Mouse (Mus musculus): ENCODE measurements at regions not wholly inside any gene's neighbourhood (a gene's known extent, or its start where the extent isn't known, plus 50 kb on each side); places are given as distances from the start of the nearest gene placed in this dataset.
"Not testable (repeated sequence)": the region's sequence is repeated elsewhere in the genome, so short reads cannot be mapped to it uniquely, and the experiment has no call there.

DNA sequence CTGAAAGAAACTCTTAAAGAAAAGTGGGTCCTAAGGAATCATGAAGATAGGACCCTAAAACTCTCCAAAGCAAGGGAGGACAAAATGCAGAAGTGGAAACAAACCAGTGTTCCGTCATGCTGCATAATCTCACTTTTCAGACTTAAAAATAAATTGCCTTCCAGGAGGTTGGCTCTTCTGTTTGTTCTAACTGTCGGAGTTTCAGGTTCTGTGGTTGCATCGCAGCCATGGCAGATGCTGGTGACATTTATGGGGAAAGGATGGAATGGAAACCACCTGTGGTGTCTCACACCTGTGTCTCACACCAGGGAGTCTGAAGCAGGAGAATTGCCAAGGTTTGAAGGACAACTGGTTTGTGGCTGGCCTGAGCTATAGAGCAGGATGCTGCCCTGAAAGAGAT is 50.9 kb upstream of the Hivep1 start:
- DNase-seq = no peak

DNA sequence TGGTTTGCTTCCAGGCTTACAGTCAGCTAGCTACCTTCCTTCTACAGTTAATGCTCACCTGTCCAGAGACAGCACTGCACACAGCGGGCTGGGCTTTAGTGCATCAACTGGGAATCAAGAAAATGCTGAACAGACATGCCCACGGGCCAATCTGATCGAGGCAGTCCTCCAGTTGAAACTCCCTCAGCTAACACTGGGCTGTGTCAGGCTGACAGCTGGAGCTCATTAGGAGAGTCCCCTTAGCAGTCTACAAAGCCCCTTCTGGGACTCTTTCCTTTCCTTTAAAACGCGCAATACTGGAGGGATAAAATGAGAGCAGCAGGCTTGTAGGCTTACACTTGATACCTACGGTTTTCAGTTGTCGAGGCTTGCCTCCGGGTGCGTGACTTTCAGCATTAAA is 53.9 kb upstream of the Hivep1 start:
- DNase-seq = peak; percentile 37 to 55

DNA sequence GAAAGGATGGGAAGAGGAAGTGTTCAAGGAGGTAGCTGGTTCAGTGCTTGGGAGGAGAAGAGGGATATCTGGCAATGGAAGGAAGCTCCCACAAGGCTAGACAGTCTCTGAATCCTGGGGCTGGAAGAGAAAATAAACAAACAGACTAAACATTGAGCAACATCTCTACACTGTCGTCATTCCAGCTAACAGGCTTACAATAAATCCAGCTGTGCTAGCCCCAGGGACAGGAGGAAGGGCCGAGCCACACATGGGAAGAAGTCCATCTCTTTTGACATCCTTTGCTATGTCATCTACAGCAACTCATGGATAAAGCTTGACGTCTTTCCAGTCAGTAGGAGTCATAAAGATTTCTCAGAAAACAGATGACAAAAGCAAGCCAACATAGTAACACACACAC is 57.7 kb upstream of the Hivep1 start:
- DNase-seq = no peak

DNA sequence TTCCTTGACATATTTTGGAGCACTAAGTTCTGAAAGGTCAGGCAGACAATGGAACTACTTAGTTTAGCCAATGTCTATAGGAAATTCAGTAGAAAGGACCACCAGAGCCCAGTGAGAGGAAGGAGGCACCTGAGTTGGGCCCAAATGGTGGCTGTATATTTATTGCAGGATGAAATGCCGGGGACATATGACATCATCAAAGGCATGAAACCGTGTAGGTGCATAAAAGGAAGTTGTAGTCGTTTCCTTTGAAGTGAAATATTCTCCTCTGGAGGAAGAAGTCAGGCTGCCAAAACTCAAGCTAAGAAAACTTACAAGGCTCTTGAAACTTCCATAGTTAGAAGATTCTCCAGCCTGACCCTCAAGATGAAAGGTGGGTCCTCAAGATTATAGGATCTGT is 75.9 kb upstream of the Hivep1 start:
- no peak for DNase-seq

DNA sequence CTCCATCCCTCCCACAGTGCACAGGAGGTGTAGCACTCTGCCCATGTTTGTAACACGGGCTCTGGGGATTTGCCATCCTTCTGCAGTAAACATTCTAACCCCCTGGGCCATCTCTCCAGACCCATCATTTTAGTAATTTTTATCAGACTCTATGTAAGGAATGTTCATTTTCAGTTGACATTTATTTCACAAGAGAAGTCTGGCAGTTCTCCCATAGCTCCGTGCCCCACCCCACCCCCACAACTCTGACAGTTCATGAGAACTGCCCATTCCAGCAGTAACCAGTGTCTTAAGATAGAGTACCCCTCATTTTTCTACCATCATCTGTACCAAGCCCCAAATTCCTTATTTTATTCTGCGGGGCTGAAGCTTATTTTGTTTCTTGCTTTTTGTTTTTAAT is 88.9 kb upstream of the Hivep1 start:
- DNase-seq = no peak

DNA sequence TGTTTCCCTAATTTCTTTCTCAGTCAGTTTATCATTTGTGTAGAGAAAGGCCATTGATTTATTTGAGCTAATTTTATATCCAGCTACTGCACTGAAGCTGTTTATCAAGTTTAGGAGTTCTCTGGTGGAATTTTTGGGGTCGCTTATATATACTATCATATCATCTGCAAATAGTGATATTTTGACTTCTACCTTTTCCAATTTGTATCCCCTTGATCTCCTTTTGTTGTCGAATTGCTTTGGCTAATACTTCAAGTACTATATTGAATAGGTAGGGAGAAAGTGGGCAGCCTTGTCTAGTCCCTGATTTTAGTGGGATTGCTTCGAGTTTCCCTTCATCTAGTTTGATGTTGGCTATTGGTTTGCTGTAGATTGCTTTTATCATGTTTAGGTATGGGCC is 90.9 kb upstream of the Hivep1 start:
- DNase-seq = not testable (repeated sequence)

DNA sequence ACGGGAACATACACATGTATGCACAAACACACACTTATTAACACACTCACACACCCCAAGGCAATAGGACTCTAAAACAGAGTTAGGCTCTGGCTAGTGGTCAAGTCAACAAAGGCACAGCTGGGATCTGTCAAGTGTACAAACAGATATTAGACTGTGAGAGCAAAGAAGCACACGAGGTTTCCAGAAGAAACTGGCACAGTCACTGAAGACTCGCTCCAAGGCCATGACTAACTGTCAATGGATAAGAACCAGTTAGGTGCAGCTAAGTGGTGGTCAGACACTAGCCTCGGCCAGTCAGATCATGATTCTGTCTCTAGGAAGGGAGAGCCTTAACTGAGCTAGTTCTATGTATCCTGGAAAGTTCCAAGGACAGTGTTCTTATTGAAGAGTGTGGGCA is 93.9 kb upstream of the Hivep1 start:
- DNase-seq = peak; percentile 28 to 38

DNA sequence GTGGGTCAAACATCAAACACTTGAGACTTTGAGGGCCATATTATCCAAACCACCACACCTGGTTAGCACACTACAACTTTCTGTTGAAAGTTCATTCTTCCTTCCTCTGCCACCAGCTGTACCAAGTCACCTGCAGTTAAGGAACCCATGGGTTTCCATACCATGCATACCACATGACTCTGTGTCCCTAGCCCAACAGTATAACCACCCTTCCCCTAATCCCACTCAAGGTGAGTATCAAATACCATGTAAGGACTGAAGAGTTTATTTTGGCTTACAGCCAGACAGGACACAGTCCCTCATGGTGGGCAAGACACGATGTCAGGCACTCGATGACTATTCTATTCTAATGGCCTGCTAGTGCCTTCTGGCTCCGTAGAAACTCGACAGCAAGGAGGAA is 95.9 kb upstream of the Hivep1 start:
- no peak for DNase-seq

DNA sequence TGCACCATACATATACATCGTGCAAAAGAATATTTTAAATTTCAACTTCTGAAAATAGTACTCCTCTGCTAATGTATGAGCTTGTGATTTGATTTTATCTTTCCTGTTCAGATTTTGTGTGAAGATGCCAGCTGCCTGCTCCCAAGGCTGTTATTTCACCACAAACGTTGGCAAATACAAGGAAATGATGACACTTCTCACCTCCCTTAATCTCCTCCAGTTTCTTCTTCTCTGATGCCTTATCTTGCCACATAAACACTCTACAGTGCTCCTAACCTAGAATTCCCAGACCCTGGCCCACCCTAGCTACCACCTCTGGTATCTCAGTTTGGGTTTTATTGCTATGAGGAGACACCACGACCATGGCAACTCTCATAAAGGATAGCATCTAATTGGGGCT is 96.6 kb upstream of the Hivep1 start:
- DNase-seq = no peak

DNA sequence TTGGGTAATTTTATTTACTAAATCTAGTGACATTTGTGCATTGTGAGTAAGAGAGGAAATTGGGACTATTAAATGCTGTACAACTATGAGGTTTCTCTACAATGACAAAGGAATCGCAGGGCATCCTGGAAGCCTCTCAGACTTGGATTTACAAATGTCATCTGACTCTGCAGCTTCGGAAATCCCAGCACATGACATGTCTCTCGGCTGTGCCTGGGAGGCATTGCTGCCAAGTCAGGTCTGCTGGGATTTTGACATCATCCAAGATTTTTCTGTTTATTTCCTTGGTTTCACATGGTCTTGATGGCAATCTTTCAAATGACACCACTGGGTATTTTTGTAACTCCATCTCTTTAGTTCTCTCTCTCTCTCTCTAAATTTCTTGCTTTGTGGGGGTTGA is 99.4 kb upstream of the Hivep1 start:
- no peak for DNase-seq

DNA sequence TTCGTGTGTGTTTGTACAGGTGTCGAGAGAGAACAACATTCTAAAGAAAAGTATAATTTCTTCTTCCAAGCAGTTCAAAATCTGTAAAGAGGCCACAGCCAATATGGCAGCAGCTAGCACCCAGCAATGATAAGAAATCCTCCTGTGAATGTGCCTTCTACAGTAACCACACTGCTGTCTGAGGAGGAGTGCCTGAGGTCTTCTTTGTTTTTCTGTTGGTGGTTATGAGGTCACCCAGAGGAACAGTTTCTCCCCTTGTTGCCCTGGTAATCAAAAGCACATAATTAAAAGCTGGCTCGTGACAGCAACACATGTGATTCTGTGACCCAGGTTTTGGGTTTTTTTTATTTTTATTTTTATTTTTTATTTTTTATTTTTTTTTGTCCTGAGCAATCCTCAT is 100.8 kb upstream of the Adtrp start:
- DNase-seq = no peak

DNA sequence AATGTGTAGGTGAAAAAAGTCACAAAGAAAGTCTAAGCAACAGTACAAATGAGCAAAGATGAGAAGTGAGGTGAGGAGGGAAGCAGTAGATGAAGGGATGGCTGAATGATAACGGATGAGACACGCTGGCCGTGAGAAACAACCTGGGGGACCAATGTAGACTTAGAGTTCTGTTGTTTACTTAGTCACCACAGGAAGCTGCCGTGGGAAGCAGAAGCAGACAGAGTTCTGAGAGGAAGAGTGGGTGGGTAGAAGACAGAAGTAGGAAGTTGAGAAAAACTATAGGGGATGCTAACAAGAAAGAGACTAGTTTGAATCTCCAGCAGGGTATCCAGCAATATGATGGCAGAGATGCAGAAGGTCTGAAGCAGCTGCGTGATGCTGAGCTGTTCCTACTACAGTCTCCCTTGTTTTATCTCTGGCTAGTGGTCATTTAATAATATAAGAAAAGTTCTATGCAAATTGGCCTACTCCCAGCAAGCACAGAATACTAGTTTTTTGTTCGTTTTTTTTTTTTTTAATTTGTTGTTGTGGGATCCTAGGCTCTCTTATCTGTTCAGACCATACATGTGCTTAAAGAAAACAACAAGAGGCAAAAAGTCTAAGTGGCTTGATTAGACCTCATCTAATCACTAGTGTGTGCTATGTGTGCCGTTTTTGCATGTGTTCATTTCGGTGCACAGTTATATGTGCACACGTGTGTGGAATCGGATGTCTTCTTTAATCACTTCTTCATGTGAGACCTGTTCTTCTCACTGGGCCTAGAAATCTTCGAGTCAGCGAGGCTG is 85.0 kb upstream of the Adtrp start:
- DNase-seq = no peak

DNA sequence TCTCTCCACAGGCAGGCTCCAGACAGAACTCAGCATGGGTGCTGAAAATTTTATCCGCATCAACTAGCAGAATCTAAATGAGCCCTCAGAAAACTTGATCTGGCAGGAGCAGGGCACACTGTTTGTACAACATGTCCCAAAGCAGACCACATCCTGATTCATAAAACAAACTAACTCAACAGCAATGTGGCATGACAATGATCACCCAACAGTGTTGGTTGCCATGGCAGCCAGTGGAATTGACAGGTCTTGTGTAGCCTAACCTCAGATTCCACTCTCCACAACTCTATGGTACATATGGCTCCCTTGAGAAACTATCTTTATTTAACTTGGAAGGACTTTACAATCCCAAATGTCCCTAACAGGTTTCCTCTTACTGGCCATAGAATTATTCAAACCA is 82.3 kb upstream of the Adtrp start:
- DNase-seq = no peak

DNA sequence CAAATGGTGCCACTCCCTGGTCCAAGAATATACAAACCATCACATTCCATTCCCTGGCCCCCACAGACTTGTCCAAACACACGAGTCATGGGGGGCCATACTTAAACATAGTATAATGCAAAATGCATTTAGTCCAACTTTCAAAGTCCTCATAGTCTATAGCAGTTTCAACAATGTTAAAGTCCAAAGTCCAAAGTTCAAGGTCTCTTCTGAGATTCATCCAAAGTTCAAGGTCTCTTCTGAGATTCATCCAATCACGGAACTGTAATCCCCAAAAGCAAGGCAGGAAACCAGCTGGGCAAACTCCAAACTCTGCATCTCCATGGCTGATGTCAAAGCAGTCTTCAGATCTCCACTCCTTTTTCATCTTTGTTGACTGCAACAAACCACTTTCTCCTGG is 78.4 kb upstream of the Adtrp start:
- not testable (repeated sequence) for DNase-seq

DNA sequence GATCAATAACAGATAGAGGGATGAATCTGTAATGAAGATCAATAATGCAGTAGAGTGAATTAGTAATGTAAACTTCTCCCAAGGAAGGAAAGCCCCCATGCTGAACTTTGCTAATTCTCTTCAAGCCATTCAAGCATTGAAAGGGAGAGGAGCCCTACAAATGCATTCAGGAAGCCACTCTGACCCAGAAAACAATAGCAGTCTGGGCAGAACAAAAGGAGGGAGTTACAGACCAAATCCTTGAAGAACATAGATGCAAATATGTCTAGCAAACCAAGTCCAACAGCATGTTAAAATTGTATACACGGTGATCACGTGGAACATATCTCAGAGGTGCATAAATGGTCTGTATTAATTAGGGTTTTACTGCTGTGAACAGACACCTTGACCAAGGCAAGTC is 77.7 kb upstream of the Adtrp start:
- no peak for DNase-seq

DNA sequence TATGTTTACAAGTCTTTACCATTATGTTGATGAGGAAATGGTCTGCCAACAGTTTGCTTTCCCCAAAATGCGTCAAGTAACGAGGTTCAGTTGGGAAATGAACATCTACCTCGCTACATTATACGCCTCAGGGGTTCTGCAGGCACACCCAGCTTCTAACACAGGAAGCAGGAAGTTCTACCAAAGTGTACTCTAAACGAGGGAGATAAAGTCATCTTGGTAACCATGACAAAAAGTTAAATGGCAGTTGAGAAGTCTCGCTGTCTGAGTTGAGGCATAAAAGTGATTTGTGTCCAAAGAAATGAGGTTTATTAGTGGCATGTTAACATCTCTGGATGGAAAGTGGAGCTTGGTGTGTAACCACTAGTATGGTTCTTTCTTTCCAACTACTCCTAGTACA is 73.7 kb upstream of the Adtrp start:
- no peak for DNase-seq

DNA sequence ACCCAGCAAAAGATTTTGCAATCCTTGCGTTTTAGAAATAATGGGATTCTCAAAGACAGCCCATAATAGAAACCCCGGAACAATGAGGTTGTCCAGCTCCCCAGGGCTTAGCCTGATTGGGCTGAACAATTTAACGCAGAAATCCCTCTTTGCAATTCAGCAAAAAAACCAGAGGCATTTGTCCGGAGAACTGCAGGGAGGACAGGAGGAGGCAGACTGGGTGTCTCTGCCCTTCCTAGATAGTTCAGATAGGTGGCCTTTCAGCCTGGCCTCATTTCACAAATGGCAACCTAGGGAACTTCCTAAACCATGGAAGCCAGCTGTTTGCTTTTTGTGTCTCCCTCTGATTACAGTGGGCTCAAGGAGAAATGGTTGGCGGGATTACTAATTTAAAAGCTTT is 71.0 kb upstream of the Adtrp start:
- DNase-seq = no peak

DNA sequence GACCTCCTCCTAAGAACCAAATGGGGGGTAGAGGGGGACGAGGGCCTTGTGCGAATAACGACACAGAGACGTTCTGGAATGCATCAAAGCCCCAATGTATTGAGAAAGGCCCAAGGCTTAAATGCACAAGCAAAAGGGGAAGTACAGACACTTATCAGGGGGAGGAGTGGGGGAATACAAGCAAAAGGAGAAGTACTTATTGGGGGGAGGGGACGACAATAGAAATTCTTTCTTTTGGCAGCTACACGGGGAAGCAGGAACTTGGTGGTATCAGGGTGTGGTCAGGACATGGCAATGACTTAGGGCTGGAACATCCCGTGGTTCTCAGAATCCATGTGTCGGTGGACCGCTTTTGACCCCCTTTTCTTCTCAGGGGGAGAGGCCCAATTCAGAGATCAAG is 68.3 kb upstream of the Adtrp start:
- not testable (repeated sequence) for DNase-seq

DNA sequence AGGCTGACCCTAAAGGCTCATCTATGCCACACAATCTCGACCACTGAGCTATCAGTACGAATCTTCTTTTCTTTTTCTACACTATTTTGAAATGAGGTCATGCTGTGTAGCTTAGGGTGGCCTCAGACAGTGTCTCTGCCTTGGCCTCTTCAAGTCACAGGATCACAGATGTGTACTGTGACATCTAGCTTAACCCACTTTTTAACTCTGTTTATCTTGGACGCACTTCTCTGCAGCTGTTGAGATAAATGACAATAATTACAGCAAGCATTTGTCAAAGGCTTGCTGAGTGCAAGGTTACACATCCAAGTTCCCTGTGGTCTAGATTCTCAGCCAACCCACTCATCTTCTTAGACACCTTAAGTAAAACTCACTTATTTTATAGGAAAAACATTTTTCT is 63.3 kb upstream of the Adtrp start:
- peak in 1 of 2 experiments; percentile 12 for DNase-seq

DNA sequence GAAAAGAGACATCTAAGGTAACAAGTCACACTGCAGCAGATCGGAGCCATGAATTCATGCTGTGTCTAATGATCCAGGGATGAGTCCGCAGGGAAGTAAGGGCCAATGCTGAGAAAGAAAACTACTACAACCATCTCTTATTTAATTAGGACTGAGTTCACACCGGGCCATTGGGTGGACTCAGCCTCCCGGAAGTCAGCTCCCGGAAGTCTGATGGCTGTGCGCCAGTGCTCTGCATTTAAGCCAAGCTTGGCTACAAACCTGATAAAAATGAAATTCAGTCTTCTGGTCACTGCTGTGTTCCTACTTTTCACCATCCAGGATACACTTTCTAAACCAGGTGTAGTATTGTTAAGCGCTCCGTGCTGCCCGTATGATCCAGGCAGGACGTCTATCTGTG is 62.8 kb upstream of the Adtrp start:
- DNase-seq = peak; percentile 80 to 85

DNA sequence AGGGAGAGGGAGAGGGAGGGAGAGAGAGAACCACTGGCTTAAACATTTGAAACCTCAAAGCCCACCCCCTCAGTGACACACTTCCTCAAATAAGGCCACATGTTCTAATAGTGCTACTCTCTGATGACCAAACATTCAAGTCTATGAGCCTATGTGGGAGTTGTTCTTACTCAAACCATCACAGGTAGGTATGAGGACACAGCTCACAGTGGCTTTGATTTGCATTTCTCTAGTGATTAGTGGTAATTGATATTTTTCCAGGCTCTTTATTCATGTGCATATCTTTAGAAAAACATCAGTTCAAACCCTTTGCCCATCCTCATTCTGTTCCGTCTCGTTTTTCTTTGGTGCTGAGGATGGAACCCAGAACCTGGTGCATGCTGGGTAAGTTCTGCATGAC is 59.5 kb upstream of the Adtrp start:
- DNase-seq = no peak

DNA sequence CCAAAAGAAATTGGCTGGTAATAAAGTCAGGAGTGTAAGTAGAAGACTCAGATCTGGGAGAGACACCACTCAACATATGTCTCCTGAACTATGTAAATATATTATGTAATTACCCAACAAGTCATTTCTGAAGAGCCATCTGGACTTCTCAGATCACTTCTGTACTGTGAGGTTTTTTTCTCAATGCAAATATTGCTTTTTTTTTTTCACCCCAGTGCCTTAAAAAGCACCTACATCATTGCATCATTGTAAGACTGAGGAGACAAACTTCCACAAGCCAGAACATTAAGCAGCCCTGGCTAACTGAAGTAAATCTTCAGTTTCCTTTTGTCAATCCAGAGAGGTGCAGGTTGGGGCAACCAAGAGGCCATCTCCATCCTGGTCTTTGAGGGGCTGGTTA is 55.8 kb upstream of the Adtrp start:
- no peak for DNase-seq

DNA sequence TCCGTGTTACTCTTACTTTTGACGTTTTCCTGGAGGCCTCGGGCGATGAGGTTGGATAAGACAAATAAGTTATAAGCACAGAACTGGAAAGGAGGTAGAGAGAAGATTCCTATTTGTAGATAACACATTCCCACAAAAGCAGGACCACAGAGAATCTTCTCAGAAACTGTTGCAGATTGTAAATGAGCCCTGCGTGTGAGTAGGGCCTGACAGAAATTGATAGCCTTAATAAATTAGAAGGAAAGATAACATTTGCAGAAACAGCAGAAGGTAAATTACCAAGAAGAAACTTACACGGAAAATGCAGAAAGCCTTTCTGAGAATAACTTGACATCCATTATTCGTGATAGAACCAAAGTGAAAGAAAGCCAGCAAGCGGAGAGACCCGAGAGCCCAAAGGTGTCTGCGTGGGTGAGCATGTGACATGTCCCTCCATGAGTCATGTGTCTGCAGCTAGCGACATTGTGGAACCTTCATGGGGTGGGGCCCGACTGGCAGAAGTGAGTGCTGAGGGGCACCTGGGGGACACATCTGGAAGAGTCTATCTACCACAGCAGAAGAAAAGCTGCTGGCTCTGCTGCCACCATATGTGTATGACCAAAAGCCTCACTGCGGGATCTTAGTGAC is 52.5 kb upstream of the Adtrp start:
- DNase-seq = peak in 1 of 2 experiments; percentile 24

DNA sequence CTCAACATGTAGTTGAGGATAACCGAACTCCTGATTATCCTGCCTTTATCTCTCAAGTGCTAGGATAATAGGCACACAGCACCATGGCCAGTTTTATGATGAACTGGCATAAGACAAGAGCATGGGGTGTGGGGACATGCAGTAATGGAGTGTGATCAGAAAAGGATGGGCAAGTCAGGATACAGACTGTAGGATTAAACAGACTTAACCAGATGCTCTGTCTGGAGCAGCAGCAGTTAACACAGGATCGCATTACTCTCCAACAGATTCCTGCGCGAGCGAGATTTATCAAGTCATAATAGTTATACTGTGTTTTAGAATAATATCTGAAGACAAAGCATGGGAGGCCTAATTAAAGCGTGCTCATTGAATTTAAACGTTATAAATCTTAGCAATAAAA is 51.8 kb upstream of the Adtrp start:
- DNase-seq = peak in 1 of 2 experiments; percentile 33
